Mouse (Mus musculus): Measurements from ENCODE around the gene Cep131.

The Cep131 gene

DNA sequence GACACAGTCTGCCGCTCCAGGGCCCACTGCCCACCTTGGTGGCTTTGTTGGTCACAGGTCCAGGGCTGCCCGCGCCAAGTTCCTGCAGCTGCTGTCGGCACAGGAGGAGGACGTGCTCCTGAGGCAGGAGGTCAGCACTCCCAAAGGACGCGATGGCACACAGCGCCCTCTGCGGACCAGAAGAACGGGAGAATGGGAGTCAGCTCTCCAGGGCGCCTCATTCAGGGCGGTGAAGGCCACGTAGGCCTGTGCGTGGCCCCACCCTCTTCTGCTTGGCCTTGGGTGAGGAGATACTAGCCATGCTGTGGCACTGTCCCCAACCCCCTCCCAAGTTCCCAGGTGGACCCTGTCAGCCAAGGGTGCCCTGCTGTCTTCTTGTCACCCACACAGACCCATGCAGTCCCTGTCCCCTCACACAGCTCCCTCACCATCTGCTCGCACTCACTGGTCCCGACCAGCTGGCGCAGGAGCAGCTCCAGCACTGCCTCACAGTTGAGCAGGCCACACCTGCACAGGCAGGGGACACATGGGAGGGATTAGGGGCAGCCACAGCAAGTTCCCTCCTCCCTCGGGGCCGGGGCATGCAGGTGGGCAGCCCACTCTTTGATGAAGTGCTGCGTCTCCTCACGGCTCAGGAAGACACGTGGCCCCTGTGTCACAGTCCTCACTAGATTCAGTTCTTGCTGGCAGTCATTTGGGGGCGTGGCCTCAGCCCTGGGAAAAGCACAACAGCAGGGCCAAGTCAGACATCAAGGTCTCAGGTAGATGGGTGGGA lies 6.4 kb upstream of the Cep131 start:
- no peak for DNase-seq (ENCODE audit: low read depth)

- DNase-seq (ENCODE audit: low read depth): no peak
Observed at GRCm38 (mm10) chr11:120090661-120091060, 4.0 kb upstream of the Cep131 start.

DNA sequence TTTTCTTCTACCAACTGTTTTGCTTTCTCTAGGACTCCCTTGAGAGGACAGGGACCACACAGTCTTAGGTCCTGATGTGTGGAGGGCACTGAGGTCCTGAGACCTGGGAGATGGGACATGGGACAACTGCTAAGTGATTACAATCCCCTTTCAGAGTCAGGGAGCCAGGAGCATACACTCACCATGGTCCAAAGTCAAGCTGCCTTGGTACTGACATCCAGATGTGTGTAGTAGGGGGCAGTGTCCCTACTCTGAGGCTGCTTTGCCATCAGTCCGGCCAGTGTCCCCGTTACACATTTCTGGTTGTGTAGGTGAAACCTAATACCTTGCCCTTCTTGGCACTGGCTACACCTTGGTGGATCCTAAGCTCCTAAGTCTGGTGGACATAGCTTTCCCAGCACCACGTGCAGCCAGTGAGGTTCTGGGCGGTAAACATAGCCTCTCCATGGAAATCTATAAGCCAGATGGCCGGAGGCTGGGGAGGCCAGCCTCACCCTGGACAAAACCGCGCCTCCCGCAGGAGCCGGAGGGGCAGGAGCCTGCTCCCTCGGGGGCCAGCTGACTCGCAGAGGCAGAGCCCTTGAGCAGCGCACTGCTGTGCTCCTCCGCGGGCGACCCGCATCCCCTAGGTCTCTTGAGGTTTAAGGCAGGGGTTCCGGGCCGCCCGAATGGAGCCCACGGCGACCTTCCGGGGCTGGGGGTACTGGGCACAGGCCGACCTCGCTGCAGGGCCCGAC lies 568 bp downstream of the Cep131 start:
- DNase-seq (ENCODE audit: low read depth): peak; percentile 73

GRCm38 (mm10) chr11:120080282-120080681 lies 6.3 kb downstream of the Cep131 start:
- DNase-seq (ENCODE audit: low read depth): no peak

GRCm38 (mm10) chr11:120076191-120076590 lies 10.4 kb downstream of the Cep131 start:
- peak; percentile 20 for DNase-seq (ENCODE audit: low read depth)

GRCm38 (mm10) chr11:120072986-120073647 lies 13.5 kb downstream of the Cep131 start:
- peak; percentile 15 for DNase-seq (ENCODE audit: low read depth)

- no peak for DNase-seq (ENCODE audit: low read depth)
Observed at GRCm38 (mm10) chr11:120071731-120072320, 14.8 kb downstream of the Cep131 start.

DNA sequence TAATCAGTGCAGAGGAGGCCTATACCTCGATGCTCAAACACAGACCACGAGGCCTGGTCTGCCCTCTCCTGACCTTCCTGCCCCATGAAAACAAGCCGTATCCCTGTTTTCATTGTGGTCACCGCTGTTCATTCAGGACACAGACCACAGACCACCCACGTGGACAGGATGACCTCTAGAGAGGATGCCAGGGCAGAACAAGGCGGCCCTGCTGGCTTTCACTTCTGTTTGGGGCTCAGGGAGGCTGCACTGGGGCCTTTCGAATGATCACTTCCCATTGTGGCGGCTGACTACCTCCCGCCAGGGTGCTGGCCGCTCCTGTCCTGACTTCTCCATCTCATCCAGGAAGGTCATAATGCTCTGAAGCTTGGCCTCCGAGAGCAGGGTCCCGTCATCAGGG lies 15.6 kb downstream of the Cep131 start:
- no peak for DNase-seq (ENCODE audit: low read depth)

DNA sequence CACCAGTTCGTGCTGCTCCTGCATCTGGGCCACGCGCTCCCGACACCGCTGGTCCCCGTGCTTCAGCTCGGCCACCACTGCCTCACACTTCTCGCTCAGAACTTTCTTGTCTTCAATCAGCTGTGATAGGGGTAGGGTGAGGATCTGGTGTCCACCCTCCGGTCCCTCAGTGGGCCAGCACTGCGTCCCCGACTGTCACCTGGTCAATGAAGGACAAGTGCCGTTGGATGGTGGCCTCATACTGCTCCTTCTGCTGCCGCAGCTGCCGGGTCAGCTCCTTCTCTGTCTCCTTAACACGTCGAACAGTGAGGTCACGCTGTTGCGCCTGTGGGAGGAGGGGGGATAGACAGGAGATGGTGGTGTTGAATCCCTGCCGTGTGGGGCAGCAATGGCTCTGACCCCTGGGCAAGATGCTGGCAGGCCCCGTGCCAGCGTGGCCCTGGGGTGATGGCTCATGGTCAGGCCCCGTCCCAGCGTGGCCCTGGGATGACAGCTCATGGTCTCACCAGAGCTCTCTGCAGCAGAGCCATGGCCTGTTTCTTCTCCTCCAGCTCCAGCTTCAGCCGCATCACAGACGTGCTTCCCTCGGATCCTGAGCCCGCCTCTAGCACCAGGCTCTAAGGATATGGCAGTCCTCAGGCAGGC lies 16.2 kb downstream of the Cep131 start:
- no peak for DNase-seq (ENCODE audit: low read depth)

DNA sequence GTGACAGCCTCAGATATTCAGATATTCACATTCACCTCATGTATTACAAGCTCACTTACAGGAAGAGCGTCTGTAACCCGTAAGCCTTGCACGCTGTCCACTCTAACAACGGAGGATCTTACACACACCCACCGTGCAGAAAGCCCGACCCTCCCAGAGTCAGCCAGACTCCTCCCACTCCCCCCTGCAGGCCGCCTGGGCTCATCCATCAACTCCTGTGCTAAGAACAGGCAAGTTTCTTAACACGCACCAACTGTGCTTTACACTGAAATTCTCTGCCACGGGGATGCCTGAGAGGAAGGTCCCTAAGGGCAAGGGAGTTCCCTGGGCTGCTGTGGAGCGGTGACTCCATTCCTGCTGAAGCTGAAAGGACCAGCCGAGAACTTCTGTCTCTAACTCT lies 17.4 kb downstream of the Cep131 start:
- no peak for DNase-seq (ENCODE audit: low read depth)

DNA sequence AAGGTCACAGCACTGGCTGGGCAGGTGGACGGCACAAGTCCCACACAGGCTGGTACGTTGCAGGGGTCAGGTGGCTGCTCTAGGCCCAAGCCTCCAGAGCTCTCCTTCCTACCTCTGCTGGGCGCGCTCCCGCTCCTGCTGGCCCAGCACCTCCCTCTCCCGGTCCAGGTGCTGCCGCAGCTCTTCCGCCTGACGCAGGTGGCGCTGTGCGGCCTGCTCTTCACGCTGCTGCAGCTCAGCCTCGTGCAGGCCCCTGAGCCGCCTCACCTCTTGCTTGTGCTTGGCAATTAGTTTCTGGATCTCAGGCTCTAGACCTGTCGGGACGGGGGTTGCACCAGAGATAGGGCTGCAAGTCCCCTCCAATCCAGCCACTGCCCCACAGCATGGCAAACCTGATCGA lies 18.8 kb downstream of the Cep131 start:
- no peak for DNase-seq (ENCODE audit: low read depth)

GRCm38 (mm10) chr11:120065291-120065690 lies 21.3 kb downstream of the Cep131 start:
- peak; percentile 61 for DNase-seq (ENCODE audit: low read depth)

DNA sequence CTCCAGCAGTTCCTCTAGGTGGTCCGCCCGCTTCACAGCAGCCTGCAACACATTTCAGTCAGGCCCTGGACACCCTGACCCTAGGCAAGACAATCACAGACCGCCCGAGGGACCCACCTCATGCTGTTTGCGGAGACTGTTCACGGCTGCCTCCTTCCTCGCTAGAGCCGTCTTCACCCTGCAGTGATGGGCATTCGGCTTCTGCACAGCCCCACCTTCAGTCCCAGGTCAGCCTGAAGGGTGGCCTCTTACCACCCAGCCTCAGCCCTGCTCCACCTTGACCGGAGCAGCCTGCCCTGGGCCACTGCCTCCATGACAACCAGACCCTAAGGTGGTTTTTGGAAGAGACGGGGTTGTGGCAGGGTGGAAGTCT lies 22.0 kb downstream of the Cep131 start:
- no peak for DNase-seq (ENCODE audit: low read depth)

DNA sequence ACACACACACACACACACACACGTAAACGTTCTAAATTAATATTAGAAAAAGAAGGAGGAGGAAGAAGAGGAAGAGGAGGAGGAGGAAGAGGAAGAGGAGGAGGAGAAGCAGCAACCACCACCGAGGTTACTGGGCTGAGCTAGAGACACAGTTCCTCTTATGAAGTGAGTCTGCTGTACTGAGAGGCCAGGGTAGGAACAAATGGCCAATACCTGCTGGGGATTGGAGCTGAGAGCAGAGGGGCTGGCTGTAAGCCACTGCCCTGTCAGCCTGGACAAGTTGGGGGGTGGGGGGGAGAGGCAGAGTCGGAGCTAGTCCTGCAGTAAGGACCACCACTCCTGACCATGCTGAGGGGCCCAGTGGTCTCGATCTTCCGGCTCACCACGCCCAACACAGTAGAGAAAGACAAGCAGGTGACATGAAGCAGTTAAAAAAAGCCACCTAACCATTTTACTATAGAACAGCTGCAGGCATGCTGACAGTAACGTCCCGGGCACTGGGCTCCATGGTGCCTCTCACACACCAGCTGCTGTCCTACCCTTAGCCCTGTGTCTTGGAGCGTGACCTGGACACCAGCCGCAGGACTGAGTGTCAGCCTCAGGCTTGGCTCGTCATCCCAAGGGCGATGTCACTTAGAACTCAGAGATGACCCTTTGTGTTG lies 22.5 kb downstream of the Cep131 start:
- DNase-seq (ENCODE audit: low read depth): no peak

DNA sequence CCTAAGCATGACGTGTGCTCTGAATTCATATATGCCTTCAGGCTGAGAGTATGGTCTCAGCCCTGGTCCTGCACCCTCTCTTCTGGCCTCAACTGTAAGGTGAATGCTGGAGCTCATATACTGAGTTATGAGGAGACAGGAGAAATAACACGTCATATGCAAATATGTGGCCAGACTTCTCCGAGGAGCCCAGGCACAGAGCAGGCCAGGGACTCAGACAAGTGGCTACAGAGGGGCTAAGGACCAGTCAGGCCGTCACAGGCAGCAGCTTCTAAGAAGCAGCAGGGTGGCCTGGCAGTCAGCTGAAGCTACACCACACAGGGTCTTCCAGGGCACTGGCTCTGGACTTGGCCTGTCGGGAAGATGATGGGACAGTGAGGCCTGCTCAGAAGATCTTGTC lies 23.3 kb downstream of the Cep131 start:
- DNase-seq (ENCODE audit: low read depth): no peak

- no peak for DNase-seq (ENCODE audit: low read depth)
Observed at GRCm38 (mm10) chr11:120060634-120061033, 26.0 kb downstream of the Cep131 start.

DNA sequence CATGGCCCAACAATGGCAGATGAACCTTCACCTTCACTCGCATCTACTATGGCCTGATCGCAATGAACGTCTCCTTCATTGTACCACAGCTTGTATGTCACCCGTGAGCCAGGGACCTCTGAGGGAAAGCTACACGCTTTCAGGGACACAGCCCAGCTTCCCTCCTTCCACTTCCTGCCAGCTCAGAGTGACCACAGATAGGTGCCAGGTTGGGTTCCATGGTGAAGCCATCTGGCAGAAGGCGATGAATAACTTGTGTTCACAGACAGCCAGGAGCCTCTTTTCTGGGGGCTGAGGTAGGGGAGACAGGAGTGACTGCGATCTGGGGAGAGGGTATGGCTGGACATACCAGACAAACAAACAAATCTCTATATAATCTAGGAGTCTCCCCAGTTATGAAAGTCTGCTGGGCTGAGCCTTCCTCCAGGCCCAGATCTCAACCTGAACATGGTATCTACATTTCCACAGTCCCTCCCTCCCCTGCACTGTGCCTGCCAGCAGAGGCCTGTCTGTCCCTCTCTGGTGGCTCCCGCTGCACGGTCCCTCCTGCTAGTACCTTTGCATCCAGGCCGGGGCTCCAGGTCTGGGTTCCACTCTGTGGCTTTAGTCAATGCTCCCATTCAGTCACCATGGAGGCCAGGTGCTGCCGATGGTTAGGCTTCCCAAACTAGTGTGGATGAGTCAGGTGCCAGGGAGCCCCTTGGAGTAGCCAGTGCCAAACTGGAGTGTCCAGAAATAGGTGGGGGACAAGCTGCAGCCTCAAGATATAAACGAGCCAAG lies 30.5 kb downstream of the Cep131 start:
- DNase-seq (ENCODE audit: low read depth): no peak

DNA sequence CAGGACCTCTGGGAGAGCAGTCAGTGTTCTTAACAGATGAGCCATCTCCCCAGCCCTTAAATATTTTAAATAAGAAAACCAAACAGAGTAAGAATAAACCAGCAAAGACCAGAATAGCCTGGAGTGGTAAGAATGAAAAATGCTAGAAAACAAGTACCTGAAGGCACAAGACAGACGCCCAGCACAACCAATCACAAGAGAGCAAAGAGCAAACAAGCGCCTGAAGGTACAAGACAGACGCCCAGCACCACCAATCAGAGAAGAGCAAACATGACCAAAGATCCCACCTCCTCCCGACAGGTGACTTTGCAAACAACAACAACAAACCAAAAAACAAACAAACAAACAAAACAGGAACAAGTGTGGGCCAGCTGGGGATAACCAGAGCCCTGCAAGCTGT lies 32.8 kb downstream of the Cep131 start:
- no peak for DNase-seq (ENCODE audit: low read depth)

GRCm38 (mm10) chr11:120052274-120052673 lies 34.4 kb downstream of the Cep131 start:
- DNase-seq (ENCODE audit: low read depth): no peak

- DNase-seq (ENCODE audit: low read depth): no peak
Observed at GRCm38 (mm10) chr11:120051124-120051811, 35.4 kb downstream of the Cep131 start.
